Comparison of ENCODE assay signal across 8 mouse cellular contexts in genomic region chr9:103201561-103202260, GRCm38 (mm10). TPM values are rescaled to one million over a fixed set of nuclear protein-coding genes. Genes with fewer than 3 reads are reported as not detected.
A peak's percentile ranks its signal among the peaks of the same experiment; 100 is the strongest.
DNase-seq lines count a peak whose midpoint lies in the region; ATAC-seq and TF ChIP-seq lines count a peak whose summit lies in the region.

TSS of gene Srprb (minus strand) at chr9:103202137.

- H3K9me3 ChIP-seq in kidney, embryonic 14.5 days (ENCODE audit: control insufficient read depth, low read length), result no peaks in the 10 kb centered on the region
- H3K9me3 ChIP-seq in limb, embryonic 15.5 days, result no peaks in the 10 kb centered on the region

- WGBS in kidney, embryonic 14.5 days, result under 1% methylated on average over 45 of the region's 45 CpGs
- WGBS in limb, embryonic 15.5 days, result under 1% methylated on average over 45 of the region's 45 CpGs

- peak within 1 kb of the TSS; percentile 47 for H3K4me2 ChIP-seq in kidney, embryonic 14.5 days (replicated peaks; ENCODE audit: low read depth, low read length)
- peak within 1 kb of the TSS; percentile 53 for H3K4me2 ChIP-seq in limb, embryonic 15.5 days

- no peak for TF ChIP-seq CTCF in bone marrow macrophage, adult 2 months (IDR thresholded peaks at IDR 0.05; ENCODE audit: low read depth, low read length)
- no peak for TF ChIP-seq CTCF in embryonic fibroblast, embryonic 13.5 days (IDR thresholded peaks at IDR 0.05; ENCODE audit: borderline replicate concordance, insufficient read depth, low read length)

- no peaks in the 10 kb centered on the region for H3K27me3 ChIP-seq in kidney, embryonic 14.5 days (ENCODE audit: control insufficient read depth, insufficient read depth, low read length)
- no peaks in the 10 kb centered on the region for H3K27me3 ChIP-seq in limb, embryonic 15.5 days

- H3K27ac ChIP-seq in bone marrow macrophage, adult 2 months (ENCODE audit: insufficient read depth, low read depth, low read length), result peak within 1 kb of the TSS; percentile 15
- H3K27ac ChIP-seq in embryonic fibroblast, embryonic 13.5 days (ENCODE audit: insufficient read depth, low read length), result no peak within 1 kb of the TSS
- peak within 1 kb of the TSS; percentile 66 for H3K27ac ChIP-seq in kidney, embryonic 14.5 days (ENCODE audit: low read depth, low read length)
- peak within 1 kb of the TSS; percentile 86 for H3K27ac ChIP-seq in limb, embryonic 15.5 days

- TF ChIP-seq POLR2A in bone marrow macrophage, adult 2 months (IDR thresholded peaks at IDR 0.05; ENCODE audit: borderline replicate concordance, low read depth, low read length), result no peak
- peak; percentile 76 for TF ChIP-seq POLR2A in embryonic fibroblast, embryonic 13.5 days (IDR thresholded peaks at IDR 0.05; ENCODE audit: low read depth, low read length)

- peaks cover 27% of the 10 kb centered on the region for H3K36me3 ChIP-seq in kidney, embryonic 14.5 days (ENCODE audit: control insufficient read depth, insufficient read depth, low read length)
- H3K36me3 ChIP-seq in limb, embryonic 15.5 days, result peaks cover 19% of the 10 kb centered on the region

- H3K4me3 ChIP-seq in bone marrow macrophage, adult 2 months (ENCODE audit: insufficient read depth, low read length), result peak within 1 kb of the TSS; percentile 93
- H3K4me3 ChIP-seq in embryonic fibroblast, embryonic 13.5 days (ENCODE audit: insufficient read depth, low read length), result peak within 1 kb of the TSS; percentile 96
- H3K4me3 ChIP-seq in kidney, embryonic 14.5 days (ENCODE audit: low read length), result peak within 1 kb of the TSS; percentile 94
- H3K4me3 ChIP-seq in limb, embryonic 15.5 days, result peak within 1 kb of the TSS; percentile 79

- peak; percentile 98 for ATAC-seq in kidney, embryonic 14.5 days (ENCODE audit: low FRiP score, low TSS enrichment)
- peak; percentile 95 for ATAC-seq in limb, embryonic 15.5 days (ENCODE audit: insufficient number of reproducible peaks, low FRiP score, low TSS enrichment, low read depth)

- H3K9ac ChIP-seq in kidney, embryonic 14.5 days (ENCODE audit: low read depth, low read length), result peak within 1 kb of the TSS; percentile 80
- peak within 1 kb of the TSS; percentile 75 for H3K9ac ChIP-seq in limb, embryonic 15.5 days

- peak; percentile 90 for DNase-seq in A20 (ENCODE audit: low read depth, low spot score)
- peak; percentile 87 to 92 for DNase-seq in heart, adult 9 months (ENCODE audit: low spot score in 2 of 2)
- DNase-seq in monocyte, adult 2 months (ENCODE audit: low read depth in 1 of 2, low spot score in 2 of 2), result peak; percentile 73 to 82
- DNase-seq in spleen, postnatal 36 days (ENCODE audit: low spot score in 2 of 2), result peak; percentile 92 to 93

- H3K4me1 ChIP-seq in bone marrow macrophage, adult 2 months (ENCODE audit: control insufficient read depth, insufficient read depth, low read length), result no peaks in the 10 kb centered on the region
- no peaks in the 10 kb centered on the region for H3K4me1 ChIP-seq in embryonic fibroblast, embryonic 13.5 days (ENCODE audit: control insufficient read depth, insufficient read depth, low read length)
- no peaks in the 10 kb centered on the region for H3K4me1 ChIP-seq in kidney, embryonic 14.5 days (ENCODE audit: control insufficient read depth, insufficient read depth, low read length)
- peaks cover 5% of the 10 kb centered on the region; the same call in 1 of the 2 replicates for H3K4me1 ChIP-seq in limb, embryonic 15.5 days

RNA-seq across cellular contexts. Expression of gene Srprb, which starts in this region (rescaled TPM):
- 17.7 and 20.8 TPM in 2 replicates for polyA plus RNA-seq in bone marrow macrophage, adult 2 months (2012; ENCODE audit: insufficient read depth, insufficient read length, missing spikeins)
- 43.1 and 76.1 TPM in 2 replicates for polyA plus RNA-seq in embryonic fibroblast, embryonic 13.5 days (2011; ENCODE audit: insufficient read length, low read depth, missing spikeins)
- polyA plus RNA-seq in kidney, embryonic 14.5 days (2014; fragmentation: Nextera tagmentation; extraction: Ambion mirVana), result 48.0 and 63.6 TPM in 2 replicates
- 65.5 and 71.9 TPM in 2 replicates for polyA plus RNA-seq in limb, embryonic 15.5 days (2015; fragmentation: Nextera tagmentation; extraction: Ambion mirVana)
